Mouse (Mus musculus) layer of hippocampus, adult 2 months (tissue): ENCODE data around the gene Ncln. TPM values are rescaled to one million over a fixed set of nuclear protein-coding genes. Genes with fewer than 3 reads are reported as not detected.
A peak's percentile ranks its signal among the peaks of the same experiment; 100 is the strongest.

Experiments used
- DNase-seq, 2 experiments: peaks; one replicate each; pipeline ENCODE4 v3.0.0; 2022; ENCODE audit warnings: low spot score in 2 of 2
- H3K27ac ChIP-seq: fragments of 200-600 bp; 2 replicates; pipeline ENCODE4 v1.8.1; 2022
- H3K4me3 ChIP-seq: fragments of 200-600 bp; 2 replicates; pipeline ENCODE4 v1.8.1; 2022; ENCODE audit warnings: mild to moderate bottlenecking
- CTCF ChIP-seq: fragments of 200-600 bp; conservative IDR thresholded peaks from 2 replicates; pipeline ENCODE4 v1.8.1; 2022; ENCODE audit warnings: antibody characterized with exemption, mild to moderate bottlenecking, moderate library complexity
- total RNA-seq, 2 experiments: library from RNA; stranded (reverse); gene quantifications; 2 replicates each; pipeline ENCODE4 v1.2.3; 2021

Gene Ncln
- total RNA-seq, 2 experiments from 2014 or later, result 83.1 to 93.5 TPM

- DNase-seq, result peak in 1 of 2 experiments; percentile 44
- peak overlapping the region; percentile 77 for H3K4me3 ChIP-seq
- peak overlapping the region; percentile 99 for H3K27ac ChIP-seq
- TF ChIP-seq CTCF, result no peak
These were observed 14.3 kb downstream of the Ncln start for GRCm38 (mm10) chr10:81481605-81482532.

- no peak for DNase-seq
- Histone ChIP-seq H3K27ac (peak overlapping the region; percentile 95), H3K4me3 (no peak overlapping the region)
- TF ChIP-seq CTCF, result no peak
These were observed 21.7 kb downstream of the Ncln start for GRCm38 (mm10) chr10:81474461-81474860.

- Histone ChIP-seq H3K27ac (peak overlapping the region; percentile 95), H3K4me3 (peak overlapping the region; percentile 52)
- peak; percentile 82 to 93 for DNase-seq
- no peak for TF ChIP-seq CTCF
These were observed 23.2 kb downstream of the Ncln start for GRCm38 (mm10) chr10:81473003-81473451.

DNA sequence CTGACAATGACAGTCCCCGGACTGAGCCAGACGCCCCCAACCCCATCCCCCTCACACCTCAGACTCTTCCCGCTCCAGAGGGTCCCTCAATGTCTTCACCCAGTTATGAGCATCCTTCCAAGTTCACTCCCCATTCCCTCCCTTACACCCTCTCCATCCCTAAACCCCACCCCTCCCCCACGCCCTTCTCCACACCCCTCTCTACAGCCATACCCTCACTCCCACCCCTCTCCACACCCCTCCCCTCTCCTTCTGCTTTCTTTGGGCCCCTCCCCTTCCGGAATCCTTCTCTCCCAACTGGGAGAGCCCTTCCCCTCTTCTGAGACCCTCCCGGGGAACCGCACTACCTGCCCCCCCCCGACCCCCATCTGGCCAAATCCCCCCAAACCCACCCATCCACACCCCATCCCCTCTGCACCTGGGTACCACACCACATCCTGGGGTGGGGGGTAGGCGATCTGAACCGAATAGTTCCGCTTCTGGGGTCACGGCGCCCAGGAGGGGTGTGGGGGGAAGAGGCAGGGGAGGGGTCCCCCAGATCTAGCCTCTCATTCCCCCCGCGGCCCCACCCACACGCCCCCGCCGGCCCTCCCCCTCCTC lies 23.7 kb downstream of the Ncln start:
- H3K4me3 ChIP-seq, result peak overlapping the region; percentile 52
- DNase-seq, result no peak
- peak overlapping the region; percentile 95 for H3K27ac ChIP-seq
- TF ChIP-seq CTCF, result no peak

- no peak overlapping the region for H3K4me3 ChIP-seq
- TF ChIP-seq CTCF, result no peak
- peak in 1 of 2 experiments; percentile 65 for DNase-seq
- H3K27ac ChIP-seq, result peak overlapping the region; percentile 95
These were observed 25.7 kb downstream of the Ncln start for GRCm38 (mm10) chr10:81470454-81470853.

- TF ChIP-seq CTCF, result no peak
- DNase-seq, result peak in 1 of 2 experiments; percentile 61
- Histone ChIP-seq H3K27ac (peak overlapping the region; percentile 95; the same call in 1 of the 2 replicates), H3K4me3 (no peak overlapping the region)
These were observed 26.9 kb downstream of the Ncln start for GRCm38 (mm10) chr10:81469253-81469652.

- H3K27ac ChIP-seq, result no peak overlapping the region
- no peak for DNase-seq
- no peak for TF ChIP-seq CTCF
- no peak overlapping the region for H3K4me3 ChIP-seq
These were observed 28.4 kb downstream of the Ncln start for GRCm38 (mm10) chr10:81467670-81468235.

DNA sequence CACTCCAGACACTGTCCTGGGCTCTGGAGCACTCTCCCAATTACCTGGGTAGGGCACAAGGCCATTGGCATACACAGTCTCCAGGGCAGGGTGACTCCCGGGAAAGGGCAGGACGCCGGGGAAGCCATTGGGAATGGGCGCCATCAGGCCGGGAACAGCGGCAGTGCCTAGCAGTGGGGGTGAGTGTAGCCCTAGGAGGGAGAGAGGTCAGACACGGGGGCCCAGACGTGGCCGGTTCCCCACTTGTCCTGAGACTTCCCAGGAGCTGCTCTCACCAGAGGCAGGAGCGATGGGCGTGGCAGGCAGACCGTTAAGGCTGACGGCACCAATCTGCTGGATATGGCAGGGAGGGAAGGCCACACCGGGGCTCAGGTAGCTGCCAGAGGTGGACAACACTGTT lies 29.3 kb downstream of the Ncln start:
- no peak for DNase-seq
- Histone ChIP-seq H3K27ac (peak overlapping the region; percentile 18; the same call in 1 of the 2 replicates), H3K4me3 (no peak overlapping the region)
- TF ChIP-seq CTCF, result no peak

DNA sequence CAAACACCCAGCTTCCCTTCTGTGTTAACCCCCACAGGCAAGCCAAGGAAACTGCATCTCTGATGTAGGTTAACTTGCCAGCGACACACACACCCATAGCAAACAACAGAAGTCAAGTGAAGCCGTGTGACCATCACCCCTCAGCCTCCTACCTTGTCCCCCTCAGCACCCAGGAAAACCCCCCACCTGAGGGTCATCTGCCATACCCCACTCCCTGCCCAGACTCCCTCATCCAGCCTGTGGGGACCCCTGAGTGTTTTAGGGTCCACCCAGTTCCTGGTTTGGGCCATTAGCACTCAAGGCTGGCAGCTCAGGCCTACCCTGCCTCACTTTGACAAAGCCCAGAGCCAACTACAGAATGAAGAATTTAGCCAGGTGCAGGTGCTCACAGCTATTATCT lies 30.1 kb downstream of the Ncln start:
- DNase-seq, result no peak
- H3K4me3 ChIP-seq, result no peak overlapping the region
- H3K27ac ChIP-seq, result no peak overlapping the region
- TF ChIP-seq CTCF, result no peak; the same call in 1 of the 2 replicates

- no peak for TF ChIP-seq CTCF
- DNase-seq, result no peak
- Histone ChIP-seq H3K27ac (no peak overlapping the region), H3K4me3 (no peak overlapping the region)
These were observed 30.9 kb downstream of the Ncln start for GRCm38 (mm10) chr10:81465265-81465645.

DNA sequence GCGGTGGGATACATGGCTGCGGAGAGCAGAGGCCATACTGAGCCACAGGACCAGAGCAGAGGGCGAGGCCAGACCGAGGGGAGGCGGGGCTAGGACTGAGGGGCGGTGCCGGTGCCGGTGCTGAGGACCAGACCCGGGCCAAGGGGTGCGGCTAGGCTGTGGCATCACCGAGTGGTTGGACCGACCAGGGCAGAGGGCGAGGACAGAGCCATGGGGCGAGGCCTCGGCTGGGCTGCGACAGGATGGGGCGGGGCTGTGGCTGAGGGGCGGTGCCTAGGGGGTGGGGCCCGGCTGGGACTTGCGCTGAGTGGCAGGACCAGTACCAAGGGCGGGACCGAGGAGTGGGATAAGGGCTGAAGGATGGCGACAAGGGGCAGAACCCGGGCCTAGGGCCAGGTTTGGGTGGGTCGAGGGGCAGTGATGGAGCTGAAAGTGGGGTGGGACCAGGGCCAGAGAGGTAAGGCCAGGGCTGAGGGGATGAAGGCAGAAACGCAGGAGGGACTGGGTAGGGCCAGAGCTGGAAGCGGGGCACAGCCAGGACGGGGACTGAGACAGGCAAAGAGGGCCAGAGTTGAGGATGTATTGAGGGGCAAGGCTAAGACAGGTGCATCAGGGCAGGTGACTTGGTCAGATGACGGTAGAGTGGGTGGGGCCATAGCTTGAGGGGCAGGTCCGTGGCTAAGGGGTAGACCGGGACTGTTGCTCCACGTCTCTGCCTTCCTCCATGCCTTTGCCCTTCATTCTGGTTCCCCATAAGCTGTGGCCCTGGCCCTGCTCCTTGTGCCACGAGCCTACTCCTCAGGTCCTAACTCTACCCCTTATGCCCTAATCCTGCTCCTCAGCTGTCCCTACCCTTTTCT lies 31.6 kb downstream of the Ncln start:
- peak in 1 of 2 experiments; percentile 25 for DNase-seq
- Histone ChIP-seq H3K27ac (no peak overlapping the region), H3K4me3 (no peak overlapping the region; the same call in 1 of the 2 replicates)
- TF ChIP-seq CTCF, result no peak

DNA sequence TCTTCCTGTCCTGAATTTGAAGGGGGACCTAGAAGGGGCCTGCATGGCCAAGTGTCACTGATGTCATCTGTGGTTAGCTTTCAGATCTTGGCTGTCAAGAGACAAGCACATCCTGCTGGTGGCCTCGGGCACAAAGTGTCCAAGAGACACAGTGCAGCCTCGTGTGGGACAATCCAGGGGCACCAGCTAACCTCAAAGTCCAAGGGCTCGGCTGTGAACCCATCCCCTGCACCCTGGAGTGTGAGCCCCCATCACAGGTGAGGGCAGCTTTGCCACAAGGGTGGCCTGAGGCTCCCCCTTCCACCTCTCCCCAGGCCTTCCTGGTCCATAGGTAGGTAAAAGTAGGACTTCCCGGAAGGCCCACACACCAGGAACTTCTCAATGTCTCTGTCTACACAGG lies 32.7 kb downstream of the Ncln start:
- no peak overlapping the region for H3K4me3 ChIP-seq
- DNase-seq, result peak in 1 of 2 experiments; percentile 9
- TF ChIP-seq CTCF, result no peak
- H3K27ac ChIP-seq, result no peak overlapping the region

DNA sequence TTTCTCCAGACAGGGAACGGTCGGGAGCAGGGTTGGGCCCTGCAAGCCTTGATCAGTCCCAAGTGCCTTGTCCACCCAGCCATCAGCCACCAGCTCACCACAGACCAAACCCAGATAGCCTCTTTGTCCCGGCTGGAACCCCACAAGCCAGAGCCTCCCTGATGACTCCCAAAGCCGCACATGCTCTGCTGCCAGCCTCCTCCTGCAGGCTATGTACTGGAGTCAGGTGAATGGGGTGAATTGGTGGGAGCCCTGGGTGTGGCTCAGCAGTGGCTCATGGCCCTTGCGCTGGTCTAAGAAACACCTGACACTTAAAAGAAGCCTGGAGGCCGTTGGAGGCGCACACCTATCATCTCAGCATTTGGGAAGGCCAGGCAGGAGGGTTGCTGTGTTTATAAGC lies 33.3 kb downstream of the Ncln start:
- H3K27ac ChIP-seq, result no peak overlapping the region
- no peak for TF ChIP-seq CTCF
- no peak overlapping the region for H3K4me3 ChIP-seq
- DNase-seq, result no peak
